ENCODE assay signal across 28 mouse cellular contexts in the genomic region with DNA sequence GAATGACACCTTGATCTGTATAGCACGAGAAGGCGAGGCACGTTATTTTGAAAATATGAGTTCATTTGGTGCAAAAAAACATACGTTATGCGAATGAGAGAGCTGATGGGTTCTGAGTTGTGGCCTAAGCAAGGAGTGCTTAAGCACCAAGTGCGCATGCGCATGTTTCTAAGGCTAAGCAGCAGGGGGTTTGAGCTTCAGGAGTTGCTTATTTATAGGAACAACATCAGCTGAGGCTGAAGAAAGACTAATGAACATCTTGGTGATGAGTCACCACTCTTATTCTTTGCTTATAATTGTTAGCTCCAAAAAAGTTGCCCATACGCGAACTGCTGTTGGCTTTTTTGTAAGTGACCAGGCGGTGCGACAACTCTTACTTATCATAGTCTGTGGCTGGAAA.
DNase-seq lines count a peak whose midpoint lies in the region; ATAC-seq and TF ChIP-seq lines count a peak whose summit lies in the region.
"Had no signal": no experiment of that assay in that cellular context is flagged by ENCODE, and none has a peak within 500 bp of the region (broad histone marks: within the 10 kb centered on the region; RNA-seq: fewer than 3 reads in every experiment).

No protein-coding gene starts in this region.

- no peak overlapping the region for H3K4me3 ChIP-seq in olfactory bulb, adult 2 months (ENCODE audit: insufficient read depth, low read depth, low read length)
- H3K4me3 ChIP-seq: embryonic facial prominence, embryonic 13.5 days; forebrain, embryonic 10.5 days; heart, embryonic 10.5 days; heart, embryonic 15.5 days; liver, embryonic 12.5 days; myocyte; neural tube, embryonic 13.5 days; stomach, embryonic 15.5 days had no signal

- ATAC-seq in frontal cortex, adult (ENCODE audit: low TSS enrichment): 0 out of 2 replicates have a peak, but pooled peaks have one; percentile 52
- ATAC-seq: intestine, embryonic 16.5 days; liver, embryonic 12.5 days; liver, postnatal 0 days; midbrain, embryonic 16.5 days; Patski had no signal

- peaks cover 9% of the 10 kb centered on the region for H3K4me1 ChIP-seq in olfactory bulb, adult 2 months (ENCODE audit: control insufficient read depth, insufficient read depth, low read length)
- H3K4me1 ChIP-seq: embryonic facial prominence, embryonic 13.5 days; heart, embryonic 10.5 days; heart, embryonic 15.5 days; liver, embryonic 12.5 days; neural tube, embryonic 13.5 days; stomach, embryonic 15.5 days had no signal

- peak overlapping the region; percentile 95 for H3K27ac ChIP-seq in olfactory bulb, adult 2 months (ENCODE audit: insufficient read depth, low read depth, low read length)
- H3K27ac ChIP-seq: embryonic facial prominence, embryonic 13.5 days; forebrain, embryonic 10.5 days; heart, embryonic 10.5 days; heart, embryonic 15.5 days; kidney, postnatal 0 days; liver, embryonic 12.5 days; neural tube, embryonic 13.5 days; stomach, embryonic 15.5 days had no signal

- no peak for TF ChIP-seq CTCF in olfactory bulb, adult 2 months (IDR thresholded peaks at IDR 0.05; ENCODE audit: insufficient read depth, low read depth, low read length)

- WGBS in olfactory bulb, adult 2 months: 44% methylated on average over 11 of the region's 11 CpGs

- intact Hi-C loops in left cerebral cortex, postnatal 10 days (cut with DNase I): no loop called here

- TF ChIP-seq POLR2A in olfactory bulb, adult 2 months (IDR thresholded peaks at IDR 0.05; ENCODE audit: insufficient read depth, low read depth, low read length): no peak

- DNase-seq in frontal cortex, postnatal 10 days (ENCODE audit: low spot score in 2 of 2): no peak
- DNase-seq in left cerebral cortex, adult 9 months (ENCODE audit: low spot score in 2 of 2): peak; percentile 26 to 39
- no peak for DNase-seq in left cerebral cortex, postnatal 10 days (ENCODE audit: extremely low spot score in 1 of 2, low spot score in 2 of 2)
- peak; percentile 50 for DNase-seq in telencephalon, adult 2 months (ENCODE audit: low read depth, low spot score)
- DNase-seq in natural killer cell, adult 2 months (ENCODE audit: low spot score in 2 of 2): no peak
- no peak for DNase-seq in spleen, postnatal 4 days (ENCODE audit: low spot score in 2 of 2)
- DNase-seq: adrenal gland, postnatal 14 days; cerebellum, adult 11-12 months; cerebellum, adult 9-11 months; gastrocnemius, postnatal 14 days; kidney, adult 8-10 months; liver, postnatal 0 days; lung, postnatal 36 days; thymus, postnatal 14 days had no signal

Comparison
In these comparisons a context has a peak if more than half of its experiments do, and no peak if none do; other contexts are left out.
1. DNase-seq: peak in left cerebral cortex, adult 9 months (2 of 2) and telencephalon, adult 2 months (single experiment); none in frontal cortex, postnatal 10 days (0 of 2), left cerebral cortex, postnatal 10 days (0 of 2), natural killer cell, adult 2 months (0 of 2) and spleen, postnatal 4 days (0 of 2).